Mouse (Mus musculus) limb, embryonic 13.5 days (tissue): ENCODE measurements around the gene Fam57b. TPM values are rescaled to one million over a fixed set of nuclear protein-coding genes. Genes with fewer than 3 reads are reported as not detected.

ENCODE experiments used
- ATAC-seq: fragments of 200-750 bp; cut with Nextera tagmentation; 2 replicates; pipeline ENCODE4 v1.8.0; 2017; ENCODE audit warnings: low read depth, moderate number of reproducible peaks, moderate TSS enrichment; ENCODE audit not compliant: low FRiP score
- H3K27ac ChIP-seq: fragments of 300-500 bp; sonication (generic); 2 replicates; pipeline ENCODE4 v1.5.1; 2015; ENCODE audit warnings: inconsistent platforms, mild to moderate bottlenecking, moderate library complexity
- H3K27me3 ChIP-seq: fragments of 300-500 bp; sonication (generic); 2 replicates; pipeline ENCODE4 v1.6.1; 2015; ENCODE audit warnings: mild to moderate bottlenecking, inconsistent platforms
- H3K36me3 ChIP-seq: fragments of 300-500 bp; sonication (generic); 2 replicates; pipeline ENCODE4 v1.6.1; 2015; ENCODE audit warnings: inconsistent platforms, mild to moderate bottlenecking, moderate library complexity
- H3K4me1 ChIP-seq: fragments of 300-500 bp; sonication (generic); 2 replicates; pipeline ENCODE4 v1.6.1; 2015; ENCODE audit warnings: inconsistent platforms
- H3K4me2 ChIP-seq: fragments of 300-500 bp; sonication (generic); replicated peaks from 2 replicates; pipeline ENCODE4 v1.6.1; 2015; ENCODE audit warnings: inconsistent platforms, mild to moderate bottlenecking, moderate library complexity
- H3K4me3 ChIP-seq: fragments of 300-500 bp; sonication (generic); 2 replicates; pipeline ENCODE4 v1.5.1; 2015; ENCODE audit warnings: moderate library complexity, mild to moderate bottlenecking, inconsistent platforms
- H3K9ac ChIP-seq: fragments of 300-500 bp; sonication (generic); 2 replicates; pipeline ENCODE4 v1.6.1; 2015; ENCODE audit warnings: mild to moderate bottlenecking, inconsistent platforms
- H3K9me3 ChIP-seq: fragments of 300-500 bp; sonication (generic); 2 replicates; pipeline ENCODE4 v1.6.1; 2016; ENCODE audit warnings: inconsistent platforms
- WGBS: fragments of 180-500 bp; shearing (Covaris S2); methylation state at CpG from one replicate; pipeline ENCODE4 v1.1.7; 2015; 5-methylcytosine and 5-hydroxymethylcytosine counted together
- polyA plus RNA-seq: library from polyadenylated mRNA; unstranded; fragments of >200 nt; fragmentation: Nextera tagmentation; extraction: Ambion mirVana; gene quantifications from 2 replicates; pipeline ENCODE4 v1.2.1, GENCODE M21; 2015

Fam57b gene
- polyA plus RNA-seq, 1 experiment from 2014 or later, result 0.18 TPM

DNA sequence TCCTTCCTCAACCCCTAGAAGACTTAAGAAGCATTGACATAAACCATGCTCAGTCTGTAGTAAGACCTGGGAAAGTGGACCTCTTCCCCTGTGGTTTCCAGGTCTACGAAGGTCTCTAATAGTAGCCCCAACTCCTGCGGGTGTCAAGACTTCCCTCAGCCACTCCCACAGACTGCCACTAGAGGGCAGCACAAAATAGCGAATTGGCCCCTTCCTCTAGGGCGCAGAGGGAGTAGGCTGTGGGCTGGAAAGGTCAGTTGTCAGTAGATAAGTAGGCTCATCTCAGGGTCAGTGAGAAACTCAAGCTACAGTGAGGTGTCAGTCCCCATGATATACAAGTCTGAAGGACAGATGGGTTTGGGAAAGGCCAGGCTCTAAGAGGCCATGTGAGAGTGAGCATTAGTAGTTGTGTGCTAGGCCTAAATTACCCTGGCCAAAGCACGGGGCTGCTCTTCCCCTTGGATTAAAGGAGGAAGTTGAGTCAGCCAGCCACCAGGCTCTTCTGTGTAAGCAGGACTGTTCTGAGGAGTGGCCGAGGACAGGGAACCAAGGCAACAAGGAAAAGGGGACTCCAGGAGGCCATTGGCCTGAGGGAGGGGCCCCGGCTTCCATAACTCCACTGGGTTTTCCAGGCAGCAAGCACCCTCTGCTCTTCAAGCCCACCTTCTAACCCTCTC lies 24.5 kb downstream of the Fam57b start:
- H3K9ac ChIP-seq, result no peak overlapping the region
- 22% methylated on average over 7 of the region's 7 CpGs for WGBS
- ATAC-seq, result 0 out of 2 replicates have a peak, but pooled peaks have one; percentile 15

DNA sequence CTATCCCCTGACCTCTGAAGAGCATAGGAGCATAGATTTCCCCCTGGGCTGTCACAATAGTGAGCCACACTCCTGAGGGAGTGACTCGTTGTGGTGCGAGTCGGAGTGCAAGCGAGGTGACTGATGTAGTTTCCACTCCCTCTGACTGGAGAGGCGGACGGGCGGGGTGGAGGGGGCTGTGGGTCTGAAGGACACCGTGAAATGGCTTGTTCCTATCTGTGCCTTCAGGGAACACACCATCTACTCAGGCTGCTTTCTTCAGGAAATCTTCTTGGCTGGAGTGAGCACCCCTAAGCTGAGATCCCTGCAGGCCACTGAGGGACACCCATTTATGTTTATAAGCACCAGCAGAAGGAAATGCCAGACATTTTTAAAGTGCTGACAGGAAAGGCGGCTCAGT lies 25.3 kb downstream of the Fam57b start:
- Histone ChIP-seq H3K4me1 (peaks cover 8% of the 10 kb centered on the region), H3K36me3 (no peaks in the 10 kb centered on the region), H3K9ac (no peak overlapping the region), H3K9me3 (no peaks in the 10 kb centered on the region), H3K4me3 (peak overlapping the region; percentile 32), H3K27me3 (peaks cover 51% of the 10 kb centered on the region), H3K4me2 (peak overlapping the region; percentile 56), H3K27ac (no peak overlapping the region)
- 14% methylated on average over 9 of the region's 9 CpGs for WGBS
- ATAC-seq, result no peak

More for the DNA sequence above, 24.5 kb downstream of the Fam57b start:
- Histone ChIP-seq H3K4me1 (peaks cover 8% of the 10 kb centered on the region), H3K36me3 (no peaks in the 10 kb centered on the region), H3K4me3 (no peak overlapping the region), H3K27me3 (peaks cover 51% of the 10 kb centered on the region), H3K4me2 (no peak overlapping the region), H3K9me3 (no peaks in the 10 kb centered on the region), H3K27ac (no peak overlapping the region)

DNA sequence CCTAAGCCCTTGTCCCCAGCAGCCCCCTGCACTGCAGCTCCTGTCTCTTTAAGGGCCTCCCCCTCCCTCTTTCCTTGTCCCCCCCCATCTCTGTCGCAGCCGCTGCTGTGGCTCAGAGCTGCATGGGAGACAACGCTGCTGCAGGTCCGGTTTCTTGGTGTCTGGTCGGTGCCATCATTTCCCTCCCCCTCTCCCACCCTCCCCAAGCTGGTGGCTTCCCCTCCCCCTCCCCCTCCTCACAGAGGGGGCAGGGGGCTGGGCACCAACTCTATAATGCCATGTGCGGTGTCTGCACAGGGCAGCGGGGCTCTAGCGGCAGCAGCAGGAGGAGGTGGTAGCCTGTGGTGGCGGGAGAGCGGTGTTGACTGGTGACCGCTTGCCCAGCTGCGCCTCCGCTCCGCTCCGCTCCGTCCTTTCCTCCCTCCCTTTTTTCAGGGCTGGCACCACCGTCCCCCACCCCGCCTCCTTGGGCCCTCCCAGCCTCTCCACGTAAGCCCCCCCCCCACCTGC lies 25.8 kb downstream of the Fam57b start:
- Histone ChIP-seq H3K4me1 (peaks cover 8% of the 10 kb centered on the region), H3K9me3 (no peaks in the 10 kb centered on the region), H3K27ac (no peak overlapping the region), H3K27me3 (peaks cover 51% of the 10 kb centered on the region), H3K4me3 (peak overlapping the region; percentile 32), H3K36me3 (no peaks in the 10 kb centered on the region), H3K4me2 (peak overlapping the region; percentile 56), H3K9ac (0 out of 2 replicates have a peak overlapping the region, but pooled peaks have one; percentile 13)
- no peak for ATAC-seq
- WGBS, result 3% methylated on average over 14 of the region's 19 CpGs

DNA sequence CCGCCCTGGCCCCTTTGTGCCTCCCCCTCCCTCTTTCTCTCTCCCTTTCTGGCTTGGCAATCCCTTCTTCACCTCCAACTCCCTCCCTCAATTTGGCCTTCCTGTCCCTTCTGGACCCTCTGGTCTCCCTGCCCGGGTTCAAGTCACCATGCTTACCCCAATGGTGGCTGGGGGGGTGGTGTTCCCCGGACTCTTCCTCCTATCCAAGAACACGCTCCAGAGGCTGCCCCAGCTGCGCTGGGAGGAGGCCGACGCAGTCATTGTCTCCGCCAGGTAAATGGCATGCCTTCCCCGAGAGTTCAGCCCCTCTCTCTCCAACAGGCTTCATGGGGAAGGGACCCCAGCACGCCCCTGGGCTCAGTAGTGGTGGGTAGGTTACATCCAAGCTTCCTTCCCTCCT lies 26.5 kb downstream of the Fam57b start:
- 13% methylated on average over 10 of the region's 10 CpGs for WGBS

DNA sequence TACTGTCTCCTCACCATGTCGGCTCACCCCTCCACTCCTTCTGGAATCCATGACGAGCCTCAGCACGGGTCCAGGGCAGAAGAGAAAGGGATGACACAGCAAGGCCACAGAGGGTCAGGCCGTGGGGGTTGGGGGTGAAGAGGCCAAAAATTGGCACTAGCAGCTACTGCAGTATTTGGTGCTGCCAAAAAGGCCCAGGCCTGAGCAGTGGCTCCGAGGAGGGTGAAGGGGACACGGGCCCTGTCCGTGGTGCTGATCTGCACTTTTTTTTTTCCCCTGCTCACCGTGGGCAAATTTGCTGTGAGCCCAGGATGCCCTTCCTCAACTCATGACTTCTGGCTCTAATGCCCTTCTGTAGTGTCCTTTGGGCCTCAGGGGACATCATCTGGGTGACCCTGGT lies 27.9 kb downstream of the Fam57b start:
- Histone ChIP-seq H3K27ac (no peak overlapping the region), H3K36me3 (no peaks in the 10 kb centered on the region), H3K9me3 (no peaks in the 10 kb centered on the region), H3K4me2 (no peak overlapping the region), H3K9ac (no peak overlapping the region), H3K4me1 (peaks cover 8% of the 10 kb centered on the region), H3K27me3 (peaks cover 65% of the 10 kb centered on the region), H3K4me3 (no peak overlapping the region)
- ATAC-seq, result no peak
- WGBS, result 17% methylated on average over 8 of the region's 8 CpGs

More for the DNA sequence above, 26.5 kb downstream of the Fam57b start:
- Histone ChIP-seq H3K27ac (no peak overlapping the region), H3K4me1 (peaks cover 8% of the 10 kb centered on the region), H3K27me3 (peaks cover 56% of the 10 kb centered on the region), H3K4me3 (no peak overlapping the region), H3K9me3 (no peaks in the 10 kb centered on the region), H3K4me2 (no peak overlapping the region), H3K36me3 (no peaks in the 10 kb centered on the region), H3K9ac (no peak overlapping the region)
- ATAC-seq, result no peak

DNA sequence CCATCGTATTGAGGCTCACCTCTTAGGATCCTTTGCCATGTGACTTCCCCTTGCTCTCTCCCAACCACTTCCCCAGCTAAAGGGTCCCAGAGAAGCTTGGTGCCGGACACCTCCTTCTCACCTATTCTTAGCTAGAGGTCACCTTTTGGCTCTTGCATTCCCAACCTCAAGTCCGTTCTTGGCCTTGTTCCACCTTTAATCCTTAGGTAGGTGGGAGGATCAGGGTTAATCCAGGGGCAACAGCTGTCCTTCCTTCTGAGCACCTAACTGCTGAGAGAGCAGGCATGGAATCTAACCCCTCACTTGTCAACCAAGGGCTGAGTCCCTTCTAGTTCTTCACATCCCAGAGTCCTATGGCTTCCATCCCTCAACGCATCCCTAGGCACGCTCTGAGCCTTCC lies 28.5 kb downstream of the Fam57b start:
- H3K27me3 ChIP-seq, result peaks cover 66% of the 10 kb centered on the region
- H3K4me3 ChIP-seq, result no peak overlapping the region
- H3K9ac ChIP-seq, result no peak overlapping the region
- H3K36me3 ChIP-seq, result no peaks in the 10 kb centered on the region
- H3K4me1 ChIP-seq, result peaks cover 8% of the 10 kb centered on the region
- no peak overlapping the region for H3K4me2 ChIP-seq
- H3K27ac ChIP-seq, result no peak overlapping the region
- WGBS, result 70% methylated on average over 5 of the region's 5 CpGs
- no peak for ATAC-seq
- no peaks in the 10 kb centered on the region for H3K9me3 ChIP-seq

DNA sequence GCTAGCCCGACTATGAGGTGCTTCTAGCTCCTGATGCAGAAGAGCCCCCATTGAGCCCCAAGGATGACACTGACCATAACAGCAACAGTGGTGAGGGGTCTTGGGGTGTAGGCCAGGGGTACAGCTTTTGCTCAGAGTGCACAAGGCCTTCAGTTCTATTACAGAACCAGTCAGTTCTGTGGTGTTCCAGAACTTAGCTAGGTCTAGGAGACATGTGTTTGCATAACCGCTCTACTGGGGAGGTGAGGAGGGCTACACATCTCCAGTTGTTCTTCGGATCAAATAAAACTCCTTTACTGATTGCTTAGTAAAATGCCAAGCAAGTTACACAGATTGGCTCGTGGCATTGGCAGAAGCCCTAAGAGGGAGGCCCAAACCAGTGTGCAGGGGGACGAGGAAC lies 34.1 kb downstream of the Fam57b start, which contains the start of gene 4930451I11Rik:
Gene 4930451I11Rik, minus strand, starts transcription at position 101 of the 400 bp plus-strand sequence.
- peaks cover 6% of the 10 kb centered on the region; the same call in 1 of the 2 replicates for H3K4me1 ChIP-seq
- no peaks in the 10 kb centered on the region for H3K9me3 ChIP-seq
- H3K4me3 ChIP-seq, result peak within 1 kb of the TSS; percentile 15
- ATAC-seq, result no peak
- H3K27me3 ChIP-seq, result peaks cover 20% of the 10 kb centered on the region
- no peak within 1 kb of the TSS for H3K9ac ChIP-seq
- H3K4me2 ChIP-seq, result peak within 1 kb of the TSS; percentile 53
- 58% methylated on average over 5 of the region's 5 CpGs for WGBS
- no peak within 1 kb of the TSS for H3K27ac ChIP-seq
- no peaks in the 10 kb centered on the region for H3K36me3 ChIP-seq

DNA sequence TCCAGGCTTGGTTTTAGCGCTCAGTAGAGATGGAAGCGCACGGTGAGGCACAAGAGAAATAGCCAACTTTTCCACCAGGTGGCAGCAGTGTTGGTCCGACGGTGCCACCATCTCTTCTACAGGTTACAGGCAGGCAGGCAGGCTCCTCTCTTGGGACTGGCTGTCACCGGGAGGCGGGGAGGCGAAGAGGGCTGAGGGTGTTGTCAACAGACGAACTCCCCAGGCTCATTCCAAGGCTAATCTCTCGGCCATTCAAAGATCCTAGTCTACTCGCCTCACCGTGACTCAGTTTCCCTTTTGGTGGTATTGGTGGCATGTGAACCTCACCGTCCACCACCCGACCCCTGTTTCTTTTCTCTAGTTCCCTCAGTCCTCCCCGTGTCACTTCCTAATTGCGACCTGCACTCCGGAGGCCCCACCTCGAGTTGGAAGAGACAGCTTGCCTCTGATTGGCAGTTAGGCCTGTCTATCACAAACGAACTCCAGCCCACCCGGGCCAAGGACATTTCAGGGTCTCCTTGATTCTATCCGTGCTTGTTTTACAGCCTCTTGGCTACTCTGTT lies 34.6 kb downstream of the Fam57b start:
- WGBS, result 1% methylated on average over 21 of the region's 21 CpGs
- peak; percentile 51; the same call in 1 of the 2 replicates for ATAC-seq
- H3K4me1 ChIP-seq, result peaks cover 6% of the 10 kb centered on the region; the same call in 1 of the 2 replicates
- H3K27me3 ChIP-seq, result peaks cover 20% of the 10 kb centered on the region
- peak overlapping the region; percentile 53 for H3K4me2 ChIP-seq
- H3K36me3 ChIP-seq, result no peaks in the 10 kb centered on the region
- no peak overlapping the region for H3K27ac ChIP-seq
- H3K4me3 ChIP-seq, result peak overlapping the region; percentile 15
- no peaks in the 10 kb centered on the region for H3K9me3 ChIP-seq
- no peak overlapping the region for H3K9ac ChIP-seq

DNA sequence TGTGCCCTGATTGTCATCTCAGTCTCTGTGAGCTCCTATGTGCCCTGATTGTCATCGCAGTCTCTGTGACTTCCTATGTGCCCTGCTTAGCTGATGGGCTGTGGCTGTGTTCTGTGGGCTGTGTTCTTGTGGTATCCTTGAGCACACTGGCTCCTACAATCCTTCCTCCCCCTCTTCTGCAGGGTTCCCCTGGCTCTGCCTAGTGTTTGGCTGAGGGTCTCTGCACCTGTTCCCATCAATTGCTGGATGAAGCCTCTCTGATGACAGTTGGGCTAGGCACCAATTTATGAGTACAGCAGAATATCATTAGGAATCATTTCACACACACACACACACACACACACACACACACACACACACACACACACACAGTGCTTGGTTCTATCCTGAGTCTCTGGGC lies 35.8 kb downstream of the Fam57b start:
- ATAC-seq, result no peak
- WGBS, result 95% methylated on average over 1 of the region's 1 CpGs
- Histone ChIP-seq H3K4me1 (peaks cover 6% of the 10 kb centered on the region; the same call in 1 of the 2 replicates), H3K36me3 (no peaks in the 10 kb centered on the region), H3K9ac (no peak overlapping the region), H3K4me3 (no peak overlapping the region), H3K27me3 (peaks cover 20% of the 10 kb centered on the region), H3K4me2 (no peak overlapping the region), H3K9me3 (no peaks in the 10 kb centered on the region), H3K27ac (no peak overlapping the region)

DNA sequence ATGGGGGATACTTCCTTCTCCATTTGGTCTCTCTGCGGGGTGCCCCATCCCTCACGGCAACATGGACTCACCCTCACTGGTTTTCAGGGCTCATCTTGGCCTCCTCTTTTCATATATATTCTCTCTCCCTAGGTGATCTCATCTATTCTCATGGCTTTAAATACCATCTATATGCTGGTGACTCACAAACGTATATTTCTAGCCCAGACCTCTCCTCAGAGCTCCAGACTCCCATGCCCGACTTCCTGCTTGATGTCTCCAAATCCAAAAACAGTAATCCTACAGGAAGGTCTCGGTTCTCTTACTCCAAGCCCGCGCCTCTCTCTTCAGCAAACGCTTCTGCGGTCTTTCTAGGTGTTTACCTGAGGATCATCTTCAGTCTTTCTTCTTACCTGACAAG lies 45.8 kb downstream of the Fam57b start:
- H3K4me2 ChIP-seq, result no peak overlapping the region
- H3K9me3 ChIP-seq, result no peaks in the 10 kb centered on the region
- ATAC-seq, result no peak
- H3K27ac ChIP-seq, result no peak overlapping the region
- no peaks in the 10 kb centered on the region for H3K36me3 ChIP-seq
- peaks cover 12% of the 10 kb centered on the region for H3K4me1 ChIP-seq
- no peak overlapping the region for H3K9ac ChIP-seq
- H3K4me3 ChIP-seq, result no peak overlapping the region
- H3K27me3 ChIP-seq, result peaks cover 16% of the 10 kb centered on the region
- 80% methylated on average over 9 of the region's 9 CpGs for WGBS

DNA sequence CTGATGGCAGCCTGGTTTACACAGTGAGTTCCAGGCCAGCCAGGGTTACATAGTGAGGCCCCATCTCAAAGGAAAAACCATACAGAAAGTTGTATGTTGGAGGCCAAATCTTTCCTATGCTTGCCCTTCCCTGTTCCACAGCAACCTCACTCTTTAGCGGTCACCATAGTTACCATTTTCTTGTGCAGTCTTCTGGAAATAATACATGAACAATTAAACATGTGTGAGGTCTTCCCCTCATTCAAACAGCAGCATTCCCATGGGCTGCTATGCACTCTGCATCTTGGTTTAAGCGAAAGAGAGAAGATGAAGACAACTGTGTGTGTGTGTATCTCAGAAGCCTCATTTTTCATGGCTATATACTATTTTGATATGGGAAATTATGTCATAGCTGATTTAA lies 48.0 kb downstream of the Fam57b start:
- WGBS, result 92% methylated on average over 2 of the region's 2 CpGs
- Histone ChIP-seq H3K4me1 (peaks cover 20% of the 10 kb centered on the region), H3K9ac (no peak overlapping the region), H3K4me2 (no peak overlapping the region), H3K4me3 (no peak overlapping the region), H3K36me3 (no peaks in the 10 kb centered on the region), H3K27ac (no peak overlapping the region), H3K9me3 (no peaks in the 10 kb centered on the region), H3K27me3 (peaks cover 38% of the 10 kb centered on the region)
- ATAC-seq, result no peak

DNA sequence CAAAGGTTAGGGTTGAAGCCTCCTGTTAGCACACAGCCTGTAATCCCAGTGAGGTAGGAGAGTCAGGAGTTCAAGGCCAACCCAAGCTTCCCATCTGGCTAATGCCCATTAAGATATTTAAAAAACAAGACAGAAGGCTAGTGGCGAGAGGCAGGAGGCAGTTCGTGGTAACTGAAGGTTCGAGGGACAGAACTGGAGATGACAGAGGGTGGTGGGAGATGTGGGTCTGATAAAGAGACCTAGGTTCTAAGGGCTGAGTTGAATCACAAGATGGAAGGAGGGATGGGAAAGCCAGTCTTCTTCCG lies 49.6 kb downstream of the Fam57b start, which contains the start of gene Doc2a:
Gene Doc2a, plus strand, starts transcription at position 301 of the 305 bp plus-strand sequence.
- no peak for ATAC-seq
- H3K9ac ChIP-seq, result peak within 1 kb of the TSS; percentile 70
- no peak within 1 kb of the TSS for H3K27ac ChIP-seq
- H3K27me3 ChIP-seq, result peaks cover 46% of the 10 kb centered on the region
- peaks cover 20% of the 10 kb centered on the region for H3K4me1 ChIP-seq
- peaks cover 6% of the 10 kb centered on the region for H3K36me3 ChIP-seq
- peak within 1 kb of the TSS; percentile 59 for H3K4me3 ChIP-seq
- WGBS, result 23% methylated on average over 4 of the region's 4 CpGs
- H3K9me3 ChIP-seq, result no peaks in the 10 kb centered on the region
- peak within 1 kb of the TSS; percentile 99 for H3K4me2 ChIP-seq
